Mouse (Mus musculus): ENCODE data around the gene Gpx7. TPM values are rescaled to one million over a fixed set of nuclear protein-coding genes. Genes with fewer than 3 reads are reported as not detected.

Gpx7 gene
- polyA plus RNA-seq, 1 experiment from 2014 or later, result 34.5 TPM

DNA sequence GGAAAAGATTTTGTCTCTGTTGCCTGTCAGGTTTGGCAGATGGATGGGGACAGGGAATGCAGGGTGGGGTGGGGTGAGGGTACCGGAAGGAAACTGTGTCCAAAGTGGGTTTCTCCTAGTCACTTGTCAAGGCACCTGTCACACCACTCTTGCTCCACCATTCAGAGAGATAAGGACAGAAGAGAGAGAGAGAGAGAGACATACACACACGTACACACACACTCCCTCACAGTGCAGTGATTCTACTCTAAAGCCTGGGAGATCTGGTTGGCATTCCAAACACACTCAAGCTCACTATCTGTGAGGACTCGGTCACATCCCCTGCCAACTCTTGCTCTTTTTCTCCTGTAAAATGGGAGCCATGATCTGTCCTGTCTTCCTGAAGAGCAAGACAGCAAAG lies 34.6 kb downstream of the Gpx7 start:
- 54% methylated on average over 3 of the region's 3 CpGs for WGBS

DNA sequence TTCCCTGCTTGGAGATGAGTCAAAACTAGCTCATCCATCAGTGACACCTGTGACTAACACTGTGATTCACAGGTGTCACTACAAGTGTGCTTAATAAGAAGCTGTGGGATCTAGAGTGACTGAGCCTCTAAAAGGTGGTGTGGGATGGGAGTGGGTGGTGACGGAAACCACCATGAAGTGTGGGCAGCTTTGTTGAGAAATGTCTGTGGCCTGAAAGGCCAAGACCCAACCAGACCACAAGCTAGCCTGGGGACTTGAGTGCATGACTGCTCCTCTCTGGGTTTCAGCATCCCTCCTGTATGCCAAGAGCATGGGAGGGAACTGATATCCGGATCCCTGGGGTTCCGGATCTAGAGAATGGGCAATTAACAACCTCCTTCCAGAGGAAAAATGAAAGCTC lies 35.3 kb downstream of the Gpx7 start:
- 90% methylated on average over 3 of the region's 3 CpGs for WGBS
- no peak for ATAC-seq (ENCODE audit: low FRiP score, low TSS enrichment)

More for the DNA sequence above, 34.6 kb downstream of the Gpx7 start:
- H3K27me3 ChIP-seq (ENCODE audit: control insufficient read depth, insufficient read depth, low read length), result no peaks in the 10 kb centered on the region
- no peak overlapping the region for H3K27ac ChIP-seq (replicated peaks)
- no peak overlapping the region for H3K4me3 ChIP-seq (ENCODE audit: low read depth, low read length)
- H3K4me2 ChIP-seq (replicated peaks; ENCODE audit: low read depth), result no peak overlapping the region
- TF ChIP-seq CTCF (IDR thresholded peaks at IDR 0.05; ENCODE audit: low read depth), result no peak
- TF ChIP-seq EP300 (optimal IDR thresholded peaks at IDR 0.05), result no peak
- no peak overlapping the region for H3K9ac ChIP-seq (ENCODE audit: low read length)
- H3K36me3 ChIP-seq (ENCODE audit: control insufficient read depth, insufficient read depth, low read length), result no peaks in the 10 kb centered on the region
- no peaks in the 10 kb centered on the region for H3K4me1 ChIP-seq (replicated peaks; ENCODE audit: control insufficient read depth, insufficient read depth)
- no peaks in the 10 kb centered on the region for H3K9me3 ChIP-seq (ENCODE audit: control insufficient read depth, low read length)
- ATAC-seq (ENCODE audit: low FRiP score, low TSS enrichment) (no peak), DNase-seq (ENCODE audit: low spot score) (no peak)

DNA sequence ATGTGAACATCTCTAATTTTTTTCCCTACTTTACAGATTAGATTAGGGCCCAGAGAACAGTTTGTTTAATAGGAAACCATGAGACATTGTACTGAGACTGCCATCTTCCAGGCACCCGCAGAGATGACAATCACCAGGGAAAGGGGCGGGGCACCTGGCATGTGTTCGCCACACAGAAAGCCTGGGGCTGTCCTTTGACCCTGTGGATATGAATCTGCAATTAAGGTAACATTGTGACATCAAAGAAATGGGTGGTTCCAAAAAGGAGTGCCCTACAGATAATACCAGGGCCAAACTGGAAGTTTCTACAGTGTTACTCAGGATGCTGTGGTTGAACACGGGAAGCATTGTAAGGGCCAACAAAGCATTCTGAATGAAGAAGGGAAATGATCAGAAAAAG lies 36.4 kb downstream of the Gpx7 start:
- WGBS, result 51% methylated on average over 4 of the region's 4 CpGs
- no peak overlapping the region for H3K4me3 ChIP-seq (ENCODE audit: low read depth, low read length)
- peak; percentile 47 for ATAC-seq (ENCODE audit: low FRiP score, low TSS enrichment)

More for the DNA sequence above, 35.3 kb downstream of the Gpx7 start:
- no peak overlapping the region for H3K4me2 ChIP-seq (replicated peaks; ENCODE audit: low read depth)
- H3K9ac ChIP-seq (ENCODE audit: low read length), result no peak overlapping the region
- no peaks in the 10 kb centered on the region for H3K36me3 ChIP-seq (ENCODE audit: control insufficient read depth, insufficient read depth, low read length)
- H3K4me1 ChIP-seq (replicated peaks; ENCODE audit: control insufficient read depth, insufficient read depth), result no peaks in the 10 kb centered on the region
- no peaks in the 10 kb centered on the region for H3K27me3 ChIP-seq (ENCODE audit: control insufficient read depth, insufficient read depth, low read length)
- TF ChIP-seq EP300 (optimal IDR thresholded peaks at IDR 0.05) (no peak), CTCF (IDR thresholded peaks at IDR 0.05; ENCODE audit: low read depth) (no peak)
- H3K9me3 ChIP-seq (ENCODE audit: control insufficient read depth, low read length), result no peaks in the 10 kb centered on the region
- DNase-seq (ENCODE audit: low spot score), result no peak
- H3K4me3 ChIP-seq (ENCODE audit: low read depth, low read length), result no peak overlapping the region
- no peak overlapping the region for H3K27ac ChIP-seq (replicated peaks)

GRCm38 (mm10) chr4:108369254-108369653 lies 37.5 kb downstream of the Gpx7 start:
- Histone ChIP-seq H3K27me3 (ENCODE audit: control insufficient read depth, insufficient read depth, low read length) (no peaks in the 10 kb centered on the region), H3K4me3 (ENCODE audit: low read depth, low read length) (no peak overlapping the region), H3K36me3 (ENCODE audit: control insufficient read depth, insufficient read depth, low read length) (no peaks in the 10 kb centered on the region), H3K4me2 (replicated peaks; ENCODE audit: low read depth) (no peak overlapping the region), H3K9ac (ENCODE audit: low read length) (no peak overlapping the region), H3K27ac (replicated peaks) (no peak overlapping the region), H3K9me3 (ENCODE audit: control insufficient read depth, low read length) (no peaks in the 10 kb centered on the region), H3K4me1 (replicated peaks; ENCODE audit: control insufficient read depth, insufficient read depth) (no peaks in the 10 kb centered on the region)
- peak; percentile 56; the same call in 1 of the 2 replicates for ATAC-seq (ENCODE audit: low FRiP score, low TSS enrichment)
- no peak for DNase-seq (ENCODE audit: low spot score)
- 42% methylated on average over 5 of the region's 5 CpGs for WGBS
- 0 out of 2 replicates have a peak, but pooled peaks have one; percentile 9 for TF ChIP-seq CTCF (IDR thresholded peaks at IDR 0.05; ENCODE audit: low read depth)
- no peak for TF ChIP-seq EP300 (optimal IDR thresholded peaks at IDR 0.05)

More for the DNA sequence above, 36.4 kb downstream of the Gpx7 start:
- TF ChIP-seq CTCF (IDR thresholded peaks at IDR 0.05; ENCODE audit: low read depth) (no peak), EP300 (optimal IDR thresholded peaks at IDR 0.05) (no peak)
- Histone ChIP-seq H3K27ac (replicated peaks) (no peak overlapping the region), H3K36me3 (ENCODE audit: control insufficient read depth, insufficient read depth, low read length) (no peaks in the 10 kb centered on the region), H3K9me3 (ENCODE audit: control insufficient read depth, low read length) (no peaks in the 10 kb centered on the region), H3K4me1 (replicated peaks; ENCODE audit: control insufficient read depth, insufficient read depth) (no peaks in the 10 kb centered on the region), H3K27me3 (ENCODE audit: control insufficient read depth, insufficient read depth, low read length) (no peaks in the 10 kb centered on the region), H3K9ac (ENCODE audit: low read length) (no peak overlapping the region), H3K4me2 (replicated peaks; ENCODE audit: low read depth) (no peak overlapping the region)
- no peak for DNase-seq (ENCODE audit: low spot score)

DNA sequence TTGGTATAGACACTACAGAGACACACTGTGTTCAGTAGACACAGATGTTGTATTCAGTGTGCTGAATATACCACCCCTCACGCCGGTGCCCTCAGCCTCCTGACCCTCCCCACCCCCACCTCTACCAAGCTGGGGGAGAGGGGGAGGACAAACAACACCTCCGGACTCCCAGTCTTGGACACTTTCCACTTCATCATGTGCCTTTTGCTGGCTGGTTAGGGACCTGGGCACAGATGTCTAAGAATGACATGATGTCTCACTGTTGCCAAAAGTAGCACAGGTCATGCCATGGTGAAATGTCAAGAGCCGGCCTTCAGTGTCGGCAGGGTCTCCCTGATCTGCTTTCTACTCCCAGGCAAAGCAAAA lies 42.7 kb downstream of the Gpx7 start:
- Histone ChIP-seq H3K4me1 (replicated peaks; ENCODE audit: control insufficient read depth, insufficient read depth) (no peaks in the 10 kb centered on the region; the same call in 1 of the 2 replicates), H3K9me3 (ENCODE audit: control insufficient read depth, low read length) (no peaks in the 10 kb centered on the region), H3K27ac (replicated peaks) (peak overlapping the region; percentile 69), H3K9ac (ENCODE audit: low read length) (no peak overlapping the region), H3K36me3 (ENCODE audit: control insufficient read depth, insufficient read depth, low read length) (no peaks in the 10 kb centered on the region), H3K27me3 (ENCODE audit: control insufficient read depth, insufficient read depth, low read length) (no peaks in the 10 kb centered on the region), H3K4me3 (ENCODE audit: low read depth, low read length) (no peak overlapping the region), H3K4me2 (replicated peaks; ENCODE audit: low read depth) (no peak overlapping the region)
- no peak for ATAC-seq (ENCODE audit: low FRiP score, low TSS enrichment)
- 33% methylated on average over 5 of the region's 5 CpGs for WGBS
- DNase-seq (ENCODE audit: low spot score), result no peak
- no peak for TF ChIP-seq EP300 (optimal IDR thresholded peaks at IDR 0.05)
- no peak for TF ChIP-seq CTCF (IDR thresholded peaks at IDR 0.05; ENCODE audit: low read depth)

- H3K27me3 ChIP-seq (ENCODE audit: control insufficient read depth, insufficient read depth, low read length), result no peaks in the 10 kb centered on the region
- H3K36me3 ChIP-seq (ENCODE audit: control insufficient read depth, insufficient read depth, low read length), result no peaks in the 10 kb centered on the region
- H3K9me3 ChIP-seq (ENCODE audit: control insufficient read depth, low read length), result no peaks in the 10 kb centered on the region
- H3K4me1 ChIP-seq (replicated peaks; ENCODE audit: control insufficient read depth, insufficient read depth), result no peaks in the 10 kb centered on the region; the same call in 1 of the 2 replicates
- H3K9ac ChIP-seq (ENCODE audit: low read length), result 0 out of 2 replicates have a peak overlapping the region, but pooled peaks have one; percentile 13
- no peak overlapping the region for H3K4me3 ChIP-seq (ENCODE audit: low read depth, low read length)
- TF ChIP-seq EP300 (optimal IDR thresholded peaks at IDR 0.05) (no peak), CTCF (IDR thresholded peaks at IDR 0.05; ENCODE audit: low read depth) (no peak)
- DNase-seq (ENCODE audit: low spot score), result no peak
- ATAC-seq (ENCODE audit: low FRiP score, low TSS enrichment), result peak; percentile 15; the same call in 1 of the 2 replicates
- H3K4me2 ChIP-seq (replicated peaks; ENCODE audit: low read depth), result peak overlapping the region; percentile 39
- 25% methylated on average over 7 of the region's 7 CpGs for WGBS
- H3K27ac ChIP-seq (replicated peaks), result peak overlapping the region; percentile 86
Observed at GRCm38 (mm10) chr4:108363355-108364110, 43.2 kb downstream of the Gpx7 start.
